Mouse (Mus musculus): Measurements from ENCODE around the gene Atp10a. TPM values are rescaled to one million over a fixed set of nuclear protein-coding genes. Genes with fewer than 3 reads are reported as not detected.

Atp10a gene
- polyA plus RNA-seq, 1 experiment from 2014 or later = 2.2 TPM

DNA sequence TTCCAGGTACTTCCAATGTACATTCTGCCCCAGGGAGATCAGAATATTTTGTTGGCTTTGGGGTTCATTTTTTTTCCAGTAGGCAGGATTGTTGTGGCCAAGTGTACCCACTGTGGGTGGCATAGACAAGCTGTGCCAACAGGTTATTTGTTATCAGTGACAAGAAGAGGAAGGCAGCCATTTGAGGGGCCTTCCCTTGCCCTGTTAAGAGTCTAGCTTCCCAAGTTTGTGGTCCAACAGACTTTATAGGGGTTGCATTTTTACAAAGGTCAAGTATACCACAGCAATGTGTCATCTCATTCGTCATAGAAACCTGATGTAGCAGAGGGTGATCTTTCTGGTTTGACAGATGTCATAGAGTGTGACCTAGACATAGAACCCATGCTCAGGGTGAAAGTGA is 66.3 kb downstream of the Atp10a start:
- 89% methylated on average over 1 of the region's 1 CpGs for WGBS
- H3K9me3 ChIP-seq = no peaks in the 10 kb centered on the region

DNA sequence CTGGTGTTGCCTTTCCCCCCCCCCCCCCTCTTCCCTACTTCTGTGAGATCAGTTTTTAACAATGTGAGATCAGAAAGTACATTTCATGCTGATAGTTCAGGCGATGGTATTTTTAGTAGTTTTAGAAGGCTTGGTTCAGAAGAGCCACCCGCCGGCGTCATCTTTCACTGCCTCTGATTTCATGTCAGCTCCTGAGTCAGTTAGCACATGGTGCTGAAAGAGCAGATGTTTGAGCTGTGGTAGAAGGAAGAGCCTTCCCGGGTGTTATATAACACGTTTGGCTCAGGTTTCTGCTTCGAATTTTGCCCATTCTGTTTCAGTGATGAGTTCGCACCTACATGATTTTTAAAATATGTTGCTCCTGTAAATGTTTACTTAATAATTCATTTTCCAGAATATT is 74.2 kb downstream of the Atp10a start:
- Histone ChIP-seq H3K4me3 (no peak overlapping the region), H3K4me1 (peaks cover 23% of the 10 kb centered on the region), H3K36me3 (replicated peaks) (no peaks in the 10 kb centered on the region), H3K9me3 (no peaks in the 10 kb centered on the region), H3K27me3 (replicated peaks; ENCODE audit: low read depth, poor library complexity, severe bottlenecking) (no peaks in the 10 kb centered on the region), H3K27ac (replicated peaks) (no peak overlapping the region)
- WGBS = 64% methylated on average over 8 of the region's 8 CpGs
- peak; percentile 12 for DNase-seq (ENCODE audit: low spot score)

More for the DNA sequence above, 66.3 kb downstream of the Atp10a start:
- no peaks in the 10 kb centered on the region for H3K4me1 ChIP-seq
- H3K4me3 ChIP-seq = no peak overlapping the region
- no peaks in the 10 kb centered on the region for H3K27me3 ChIP-seq (replicated peaks; ENCODE audit: low read depth, poor library complexity, severe bottlenecking)
- DNase-seq (ENCODE audit: low spot score) = no peak
- no peak overlapping the region for H3K27ac ChIP-seq (replicated peaks)
- no peaks in the 10 kb centered on the region for H3K36me3 ChIP-seq (replicated peaks)

DNA sequence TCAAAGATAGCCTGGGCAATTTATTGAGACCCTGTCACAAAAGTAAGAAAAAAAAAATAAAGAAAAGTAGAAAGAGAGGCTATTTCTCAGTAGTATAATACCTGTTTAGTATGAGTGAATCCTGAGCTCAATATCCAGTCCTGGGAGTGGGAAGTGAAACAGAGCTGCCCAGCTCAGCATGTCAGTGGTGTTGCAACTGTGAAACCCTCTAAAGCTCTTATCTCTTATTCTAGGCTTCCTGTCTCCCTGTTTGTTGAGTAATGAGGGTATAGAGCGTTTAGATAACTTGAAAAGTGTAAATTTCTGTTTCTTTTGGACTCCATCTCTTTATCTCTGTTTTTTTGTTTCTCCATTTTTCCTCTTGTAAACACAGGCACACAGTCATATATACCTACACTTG is 74.9 kb downstream of the Atp10a start:
- no peaks in the 10 kb centered on the region for H3K36me3 ChIP-seq (replicated peaks)
- H3K27ac ChIP-seq (replicated peaks) = no peak overlapping the region
- no peak for DNase-seq (ENCODE audit: low spot score)
- H3K9me3 ChIP-seq = no peaks in the 10 kb centered on the region
- peaks cover 23% of the 10 kb centered on the region for H3K4me1 ChIP-seq
- no peaks in the 10 kb centered on the region for H3K27me3 ChIP-seq (replicated peaks; ENCODE audit: low read depth, poor library complexity, severe bottlenecking)
- 91% methylated on average over 1 of the region's 1 CpGs for WGBS
- H3K4me3 ChIP-seq = no peak overlapping the region

DNA sequence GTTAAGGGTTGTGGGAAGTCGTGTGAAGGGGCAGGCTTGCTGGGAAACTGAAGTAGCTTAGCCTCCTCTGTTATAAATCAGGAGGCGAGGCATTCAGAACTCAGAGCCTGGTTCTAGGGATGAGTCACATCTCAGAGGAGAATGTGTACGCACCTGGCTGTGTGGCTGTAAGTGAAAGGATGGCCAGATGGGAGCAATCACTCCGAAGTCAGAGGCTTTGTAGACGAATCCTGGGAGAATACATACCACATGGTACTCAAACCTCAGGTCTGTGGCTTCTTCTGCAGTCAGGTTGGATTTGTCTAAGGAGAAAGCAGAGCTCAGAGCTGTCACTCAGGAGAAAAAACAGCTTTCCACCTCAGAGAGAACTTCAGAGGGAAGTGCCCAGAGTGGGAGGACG is 76.4 kb downstream of the Atp10a start:
- WGBS = 61% methylated on average over 6 of the region's 6 CpGs
- peak; percentile 16 for DNase-seq (ENCODE audit: low spot score)

DNA sequence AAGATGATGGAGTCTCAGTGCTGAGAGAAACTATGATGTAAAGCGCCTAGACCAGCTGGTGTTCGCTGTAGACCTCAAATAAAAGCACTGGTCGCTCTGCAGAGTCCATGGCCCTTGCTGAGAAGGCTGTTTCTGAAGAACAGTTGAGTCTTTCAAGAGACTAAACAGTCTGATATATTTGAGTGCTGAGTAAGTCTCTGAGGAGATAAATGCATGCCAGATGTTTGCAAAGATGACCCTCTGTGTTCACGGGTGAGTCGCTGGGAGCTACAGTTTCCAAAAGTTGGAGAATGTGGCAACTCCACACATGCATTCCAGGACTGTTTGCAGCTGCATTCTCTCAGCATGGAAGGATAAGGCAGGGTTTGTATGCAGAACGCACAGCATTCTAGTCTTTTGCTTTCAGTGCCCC is 77.5 kb downstream of the Atp10a start:
- peak; percentile 15 for DNase-seq (ENCODE audit: low spot score)
- H3K27me3 ChIP-seq (replicated peaks; ENCODE audit: low read depth, poor library complexity, severe bottlenecking) = no peaks in the 10 kb centered on the region
- no peak overlapping the region for H3K4me3 ChIP-seq
- peaks cover 23% of the 10 kb centered on the region for H3K4me1 ChIP-seq
- 40% methylated on average over 6 of the region's 6 CpGs for WGBS
- H3K27ac ChIP-seq (replicated peaks) = no peak overlapping the region; the same call in 1 of the 2 replicates
- H3K9me3 ChIP-seq = no peaks in the 10 kb centered on the region
- H3K36me3 ChIP-seq (replicated peaks) = no peaks in the 10 kb centered on the region

More for the DNA sequence above, 76.4 kb downstream of the Atp10a start:
- H3K27me3 ChIP-seq (replicated peaks; ENCODE audit: low read depth, poor library complexity, severe bottlenecking) = no peaks in the 10 kb centered on the region
- H3K27ac ChIP-seq (replicated peaks) = no peak overlapping the region
- H3K4me1 ChIP-seq = peaks cover 23% of the 10 kb centered on the region
- no peaks in the 10 kb centered on the region for H3K36me3 ChIP-seq (replicated peaks)
- no peaks in the 10 kb centered on the region for H3K9me3 ChIP-seq
- no peak overlapping the region for H3K4me3 ChIP-seq

DNA sequence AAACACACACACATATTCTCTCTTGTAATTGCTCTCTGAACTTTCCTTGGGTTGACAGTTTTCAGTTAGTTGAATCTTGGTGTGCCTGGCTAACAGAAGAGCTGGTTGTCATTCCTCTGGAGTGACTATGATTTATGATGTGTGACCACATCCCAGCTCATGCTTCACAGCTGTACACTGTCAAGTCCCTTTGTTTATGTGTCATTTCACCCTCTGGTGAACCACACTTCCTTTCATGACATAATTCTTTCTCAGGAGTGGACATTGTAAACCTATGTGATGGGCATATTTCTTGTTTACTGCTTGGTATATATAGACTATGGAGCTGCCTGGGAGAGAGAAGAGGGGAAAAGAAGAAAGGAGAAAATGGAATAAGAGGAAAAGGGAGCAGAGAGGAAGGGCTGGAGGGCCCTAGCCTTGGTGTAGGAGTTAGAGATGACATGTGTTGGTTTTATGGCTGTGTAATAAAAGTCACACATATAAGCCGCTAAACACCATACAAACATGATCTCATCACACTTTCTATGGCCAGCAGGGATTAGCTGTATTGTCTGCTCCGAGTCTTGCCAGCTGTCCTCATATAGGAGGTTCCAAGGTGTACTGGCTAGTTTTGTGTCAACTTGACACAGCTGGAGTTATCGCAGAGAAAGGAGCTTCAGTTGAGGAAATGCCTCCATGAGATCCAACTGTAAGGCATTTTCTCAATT is 81.0 kb downstream of the Atp10a start:
- Histone ChIP-seq H3K36me3 (replicated peaks) (no peaks in the 10 kb centered on the region), H3K4me1 (peaks cover 18% of the 10 kb centered on the region)

DNA sequence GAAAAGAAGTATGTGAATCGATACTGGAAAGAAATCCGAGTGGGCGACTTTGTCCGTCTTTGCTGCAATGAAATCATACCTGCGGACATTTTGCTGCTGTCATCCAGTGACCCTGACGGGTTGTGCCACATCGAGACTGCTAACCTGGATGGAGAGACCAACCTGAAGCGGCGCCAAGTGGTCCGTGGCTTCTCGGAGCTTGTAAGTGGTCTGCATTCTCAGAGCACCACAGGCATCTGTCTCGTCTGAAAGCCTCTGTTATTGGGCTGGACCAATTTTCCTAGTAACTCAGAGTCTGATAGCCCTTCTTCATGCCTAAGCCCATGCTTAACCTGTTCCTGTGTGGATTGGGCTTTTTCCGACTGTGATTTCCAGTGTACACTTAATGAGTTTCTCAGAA is 84.2 kb downstream of the Atp10a start:
- Histone ChIP-seq H3K4me1 (no peaks in the 10 kb centered on the region), H3K27ac (replicated peaks) (no peak overlapping the region), H3K27me3 (replicated peaks; ENCODE audit: low read depth, poor library complexity, severe bottlenecking) (no peaks in the 10 kb centered on the region), H3K36me3 (replicated peaks) (no peaks in the 10 kb centered on the region), H3K4me3 (no peak overlapping the region), H3K9me3 (no peaks in the 10 kb centered on the region)
- WGBS = 92% methylated on average over 13 of the region's 13 CpGs
- DNase-seq (ENCODE audit: low spot score) = no peak

More for the DNA sequence above, 81.0 kb downstream of the Atp10a start:
- DNase-seq (ENCODE audit: low spot score) = no peak
- H3K27ac ChIP-seq (replicated peaks) = no peak overlapping the region
- 89% methylated on average over 3 of the region's 3 CpGs for WGBS
- H3K9me3 ChIP-seq = no peaks in the 10 kb centered on the region
- no peak overlapping the region for H3K4me3 ChIP-seq
- H3K27me3 ChIP-seq (replicated peaks; ENCODE audit: low read depth, poor library complexity, severe bottlenecking) = no peaks in the 10 kb centered on the region

DNA sequence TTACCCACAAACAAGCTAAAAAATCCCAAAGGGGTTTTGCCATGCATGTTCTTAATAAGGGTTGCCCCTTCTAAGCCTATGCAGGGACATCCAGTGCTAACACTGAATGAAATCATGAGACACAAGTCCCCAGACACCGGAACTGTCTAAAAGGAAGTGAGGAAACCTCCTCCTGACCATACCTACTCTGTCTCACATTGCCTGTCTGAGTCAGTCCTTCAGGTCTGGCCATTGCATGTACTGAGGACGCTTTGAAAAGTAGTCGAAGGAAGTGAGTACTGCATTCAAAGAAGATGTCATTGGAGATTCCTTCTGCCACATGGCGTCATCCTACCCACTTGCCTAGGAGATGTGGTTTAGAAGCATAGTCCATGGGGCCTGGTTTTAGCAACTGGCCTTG is 84.9 kb downstream of the Atp10a start:
- Histone ChIP-seq H3K27ac (replicated peaks) (no peak overlapping the region), H3K36me3 (replicated peaks) (no peaks in the 10 kb centered on the region), H3K4me3 (no peak overlapping the region), H3K27me3 (replicated peaks; ENCODE audit: low read depth, poor library complexity, severe bottlenecking) (no peaks in the 10 kb centered on the region), H3K9me3 (no peaks in the 10 kb centered on the region), H3K4me1 (no peaks in the 10 kb centered on the region)
- no peak for DNase-seq (ENCODE audit: low spot score)
- 91% methylated on average over 4 of the region's 4 CpGs for WGBS

DNA sequence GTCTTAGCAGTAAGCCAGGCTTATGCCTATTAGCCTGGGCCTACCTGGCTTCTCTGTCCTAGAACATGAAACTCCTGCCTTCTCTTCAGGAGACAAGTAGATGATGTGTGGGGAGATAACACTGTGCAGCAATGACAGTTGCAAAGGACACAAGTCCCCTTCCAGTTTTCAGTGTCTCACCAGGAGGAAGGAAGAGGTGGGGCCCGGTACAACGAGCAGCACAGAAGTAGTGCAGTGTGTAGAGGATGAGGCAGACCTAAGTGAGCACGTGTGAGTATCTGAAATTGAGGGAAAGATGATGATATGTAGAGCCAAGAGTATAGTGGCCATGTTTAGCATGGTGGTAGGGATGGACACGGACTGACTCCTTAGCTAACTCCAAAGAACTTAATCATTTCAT is 86.0 kb downstream of the Atp10a start:
- H3K4me3 ChIP-seq = no peak overlapping the region
- H3K27ac ChIP-seq (replicated peaks) = no peak overlapping the region
- no peaks in the 10 kb centered on the region for H3K9me3 ChIP-seq
- DNase-seq (ENCODE audit: low spot score) = no peak
- no peaks in the 10 kb centered on the region for H3K27me3 ChIP-seq (replicated peaks; ENCODE audit: low read depth, poor library complexity, severe bottlenecking)
- H3K36me3 ChIP-seq (replicated peaks) = no peaks in the 10 kb centered on the region
- no peaks in the 10 kb centered on the region for H3K4me1 ChIP-seq
- WGBS = 85% methylated on average over 4 of the region's 4 CpGs

DNA sequence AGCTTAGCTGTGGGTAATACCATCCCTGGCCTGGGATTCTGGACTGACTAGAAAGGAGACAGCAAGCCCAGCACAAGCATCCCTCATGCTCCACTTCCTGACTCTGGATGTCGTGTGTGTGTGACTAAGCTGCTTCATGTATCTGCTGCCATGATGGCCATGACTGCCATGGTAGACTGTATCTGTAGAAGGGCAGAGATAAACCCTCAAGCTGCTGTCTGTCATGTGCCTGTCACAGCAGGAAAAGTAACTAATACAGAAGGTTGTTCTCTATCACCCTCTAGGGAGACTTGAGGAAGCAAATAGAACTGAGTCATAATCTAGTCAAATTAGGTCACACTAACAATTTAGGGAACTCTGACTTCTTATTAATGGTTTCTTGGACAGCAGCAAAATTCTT is 86.7 kb downstream of the Atp10a start:
- DNase-seq (ENCODE audit: low spot score) = no peak
- Histone ChIP-seq H3K27ac (replicated peaks) (no peak overlapping the region), H3K36me3 (replicated peaks) (no peaks in the 10 kb centered on the region), H3K27me3 (replicated peaks; ENCODE audit: low read depth, poor library complexity, severe bottlenecking) (no peaks in the 10 kb centered on the region), H3K4me1 (no peaks in the 10 kb centered on the region), H3K9me3 (no peaks in the 10 kb centered on the region), H3K4me3 (no peak overlapping the region)
- 65% methylated on average over 1 of the region's 1 CpGs for WGBS

DNA sequence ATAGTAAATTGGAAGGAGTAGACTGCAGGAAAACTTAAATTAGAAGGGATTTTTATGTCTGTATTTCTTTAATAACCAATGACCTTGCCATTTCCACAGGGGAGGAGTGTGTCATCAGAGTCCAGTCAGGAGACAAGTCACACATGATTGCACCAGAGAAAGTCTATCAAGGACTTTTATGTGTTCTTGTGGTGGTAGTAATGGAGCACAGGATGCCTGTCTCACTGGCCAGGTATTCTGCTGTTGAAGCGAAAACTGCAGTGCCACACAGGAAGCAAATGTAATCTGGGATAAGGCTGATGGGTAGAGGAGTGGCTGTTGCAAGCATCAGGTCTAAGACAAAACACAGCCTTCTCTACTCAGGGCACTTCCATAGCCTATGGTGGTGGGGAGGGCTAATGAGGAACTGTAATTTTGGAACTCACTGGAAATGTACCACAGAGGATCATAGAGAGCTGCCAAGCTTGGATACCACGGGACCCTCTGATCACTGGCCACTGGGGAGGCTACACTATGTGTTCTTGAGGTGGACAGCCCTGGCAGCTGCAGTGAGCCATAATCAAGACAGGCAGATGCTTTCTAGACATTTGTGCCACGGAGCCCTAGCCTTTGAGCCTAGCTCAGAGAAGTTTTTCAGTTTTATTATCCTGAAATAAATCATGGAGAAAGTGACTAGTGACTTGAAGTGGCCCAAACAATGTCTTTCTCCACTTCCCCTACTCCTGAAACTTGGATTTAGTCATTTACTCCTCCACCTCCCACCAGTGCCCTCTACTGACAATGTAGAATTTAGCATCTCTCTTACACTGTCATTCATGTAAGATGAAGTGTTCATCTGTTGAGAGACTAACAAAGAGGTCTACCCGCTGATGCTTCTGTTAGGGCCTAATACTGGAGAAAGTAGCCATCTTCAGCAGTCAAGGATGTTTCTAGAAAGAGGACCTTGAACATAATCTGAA is 87.7 kb downstream of the Atp10a start:
- H3K9me3 ChIP-seq = no peaks in the 10 kb centered on the region
- 79% methylated on average over 4 of the region's 4 CpGs for WGBS
- H3K27me3 ChIP-seq (replicated peaks; ENCODE audit: low read depth, poor library complexity, severe bottlenecking) = no peaks in the 10 kb centered on the region
- no peaks in the 10 kb centered on the region for H3K4me1 ChIP-seq
- DNase-seq (ENCODE audit: low spot score) = no peak
- H3K36me3 ChIP-seq (replicated peaks) = no peaks in the 10 kb centered on the region
- no peak overlapping the region for H3K4me3 ChIP-seq
- H3K27ac ChIP-seq (replicated peaks) = no peak overlapping the region

DNA sequence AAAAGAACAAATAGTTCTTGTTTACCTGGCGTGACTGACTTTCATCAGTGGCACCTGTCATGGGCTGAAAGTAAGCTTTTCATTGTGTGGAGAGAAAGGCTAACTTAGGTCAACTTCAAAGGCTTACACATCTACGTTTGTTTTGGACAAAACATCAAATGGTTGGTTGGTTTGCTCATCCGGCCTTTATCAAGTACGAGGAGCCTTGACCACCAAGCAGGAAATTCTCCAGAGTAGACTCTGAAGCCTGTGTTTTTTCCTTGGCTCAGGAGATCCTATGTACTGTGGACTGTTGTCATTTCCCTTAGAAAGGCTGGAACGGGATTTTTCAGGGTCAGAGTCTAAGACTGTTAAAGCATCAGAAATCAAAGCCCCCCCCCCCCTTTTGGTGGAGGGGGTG is 90.9 kb downstream of the Atp10a start:
- DNase-seq (ENCODE audit: low spot score) = no peak
- Histone ChIP-seq H3K4me3 (no peak overlapping the region), H3K27me3 (replicated peaks; ENCODE audit: low read depth, poor library complexity, severe bottlenecking) (no peaks in the 10 kb centered on the region), H3K9me3 (no peaks in the 10 kb centered on the region), H3K36me3 (replicated peaks) (no peaks in the 10 kb centered on the region), H3K27ac (replicated peaks) (no peak overlapping the region), H3K4me1 (peaks cover 1% of the 10 kb centered on the region; the same call in 1 of the 2 replicates)
- 74% methylated on average over 5 of the region's 5 CpGs for WGBS
